Mouse (Mus musculus) right cerebral cortex, postnatal 4 days (tissue): ENCODE data around the gene Wtip.
"Not testable (repeated sequence)": the region's sequence is repeated elsewhere in the genome, so short reads cannot be mapped to it uniquely, and the experiment has no call there.

Experiments used
- DNase-seq: peaks from one replicate; pipeline ENCODE4 v3.0.0-alpha.2; 2022

Wtip gene

GRCm38 (mm10) chr7:34116601-34117000 is 16.5 kb downstream of the Wtip start:
- no peak for DNase-seq

DNA sequence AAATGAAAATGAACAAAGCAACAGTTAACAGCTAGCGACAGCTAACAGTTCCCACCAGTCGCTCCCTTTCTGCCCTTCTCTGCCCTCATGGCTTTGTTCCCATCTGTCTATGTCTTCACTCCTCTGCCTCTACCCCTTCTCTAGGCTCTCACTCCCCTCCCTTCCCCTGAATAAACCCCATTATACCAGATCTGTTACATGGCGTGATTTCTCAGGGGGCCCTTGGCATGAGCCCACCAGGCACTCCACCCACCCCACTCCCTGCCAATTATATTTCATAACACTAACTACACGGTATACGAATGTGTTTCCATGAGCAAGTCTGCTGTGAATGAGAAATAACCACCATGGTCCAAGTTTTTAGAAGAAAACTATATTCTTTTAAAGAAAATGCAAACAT is 23.9 kb downstream of the Wtip start:
- no peak for DNase-seq

DNA sequence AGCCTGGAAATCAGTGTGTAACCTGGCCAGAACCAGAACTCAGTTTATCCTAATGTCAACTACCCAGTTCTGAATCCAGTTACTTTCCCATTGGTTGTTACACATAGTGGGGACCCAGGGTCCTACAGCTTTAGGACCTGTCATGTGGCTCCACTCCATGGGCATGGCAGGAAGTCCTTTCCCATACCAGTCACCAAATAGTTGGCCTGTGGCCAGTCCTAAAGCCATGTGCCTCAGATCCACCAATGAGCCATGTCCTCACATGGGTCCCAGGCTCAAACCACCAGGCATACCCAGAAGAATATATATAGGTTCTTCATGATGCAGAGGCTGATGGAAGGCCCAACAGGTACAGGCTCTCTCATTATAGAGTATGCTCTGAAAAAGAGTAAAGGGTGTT is 31.8 kb downstream of the Wtip start:
- DNase-seq, result no peak

- no peak for DNase-seq
These were observed 33.1 kb downstream of the Wtip start for GRCm38 (mm10) chr7:34100002-34100401.

GRCm38 (mm10) chr7:34094911-34095481 is 38.1 kb downstream of the Wtip start, which contains the start of gene Scgb1b30:
Gene Scgb1b30, plus strand, starts transcription at chr7:34095431.
- DNase-seq, result no peak

DNA sequence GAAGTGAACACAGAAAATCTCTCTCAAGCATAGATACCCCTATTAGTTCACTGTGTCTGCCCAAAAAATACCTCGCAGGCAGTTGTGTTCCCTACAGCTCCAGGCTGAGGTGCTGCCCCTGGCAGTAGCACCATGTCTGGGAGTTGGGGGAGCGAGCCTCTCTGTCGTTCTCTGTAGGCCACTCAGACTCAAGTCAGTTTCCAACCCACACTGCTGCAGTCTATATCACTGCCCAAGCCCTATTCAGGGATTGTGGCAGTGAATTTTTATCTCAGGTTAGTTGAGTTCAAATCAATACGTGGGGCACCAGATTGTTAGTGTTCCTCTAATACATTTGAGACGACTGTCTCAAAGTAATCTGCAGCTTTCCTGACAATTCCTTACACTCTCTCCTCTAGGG is 64.9 kb downstream of the Wtip start:
- DNase-seq, result not testable (repeated sequence)
